Mouse (Mus musculus) bone marrow macrophage, adult 2 months (primary cell): Measurements from ENCODE around the gene Fars2.

Experiments
- CTCF ChIP-seq: IDR thresholded peaks from 2 replicates; pipeline ENCODE4 v1.5.1; 2012; ENCODE audit warnings: low read depth, mild to moderate bottlenecking, low read length, moderate library complexity
- POLR2A ChIP-seq: IDR thresholded peaks from 2 replicates; pipeline ENCODE4 v1.6.1; 2012; ENCODE audit warnings: mild to moderate bottlenecking, low read depth, low read length, borderline replicate concordance

DNA sequence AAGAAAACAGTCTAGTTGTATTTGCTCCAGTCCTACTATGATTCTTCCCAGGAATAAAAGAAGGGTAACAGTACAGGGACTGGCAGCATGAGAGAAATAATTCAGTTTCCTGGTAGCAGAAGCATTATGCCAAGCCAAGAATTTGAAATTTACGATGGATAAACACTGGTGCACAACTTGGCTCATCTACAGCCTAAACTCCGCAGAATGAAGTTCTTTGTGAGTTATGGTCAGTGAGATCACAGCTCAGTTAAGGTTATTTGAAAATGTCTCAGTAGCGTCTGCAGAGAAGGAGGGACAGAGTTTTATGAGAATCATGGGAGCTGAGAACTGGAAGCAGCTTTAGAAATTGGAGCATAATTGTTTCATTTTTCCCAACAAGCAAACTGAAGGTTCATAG, 31.2 kb upstream of the Fars2 start:
- no peak for TF ChIP-seq POLR2A
- no peak for TF ChIP-seq CTCF
